Mouse (Mus musculus) lung, embryonic 16.5 days (tissue): ENCODE measurements at regions not wholly inside any gene's neighbourhood (a gene's known extent, or its start where the extent isn't known, plus 50 kb on each side); places are given as distances from the start of the nearest gene placed in this dataset.

ENCODE experiments used
- ATAC-seq: fragments of 200-750 bp; cut with Nextera tagmentation; 2 replicates; pipeline ENCODE4 v1.8.0; 2017; ENCODE audit warnings: low read depth, mild to moderate bottlenecking, moderate library complexity
- H3K27ac ChIP-seq: fragments of 300-500 bp; sonication (generic); 2 replicates; pipeline ENCODE4 v1.5.1; 2014; ENCODE audit warnings: mild to moderate bottlenecking, control low read depth, low read length
- H3K27me3 ChIP-seq: fragments of 300-500 bp; sonication (generic); 2 replicates; pipeline ENCODE4 v1.6.1; 2014; ENCODE audit warnings: low read depth, low read length, mixed read lengths; ENCODE audit not compliant: control insufficient read depth, insufficient read depth
- H3K36me3 ChIP-seq: fragments of 300-500 bp; sonication (generic); 2 replicates; pipeline ENCODE4 v1.6.1; 2014; ENCODE audit warnings: low read length; ENCODE audit not compliant: control insufficient read depth, insufficient read depth
- H3K4me1 ChIP-seq: fragments of 300-500 bp; sonication (generic); replicated peaks from 2 replicates; pipeline ENCODE4 v1.6.1; 2014; ENCODE audit warnings: low read length, mixed read lengths; ENCODE audit not compliant: control insufficient read depth, insufficient read depth
- H3K4me2 ChIP-seq: fragments of 300-500 bp; sonication (generic); 2 replicates; pipeline ENCODE4 v1.6.1; 2014; ENCODE audit warnings: low read depth, low read length, control low read depth
- H3K4me3 ChIP-seq: fragments of 300-500 bp; sonication (generic); 2 replicates; pipeline ENCODE4 v1.5.1; 2014; ENCODE audit warnings: mild to moderate bottlenecking, low read length, control low read depth
- H3K9ac ChIP-seq: fragments of 300-500 bp; sonication (generic); 2 replicates; pipeline ENCODE4 v1.6.1; 2014; ENCODE audit warnings: low read length, control low read depth
- H3K9me3 ChIP-seq: fragments of 300-500 bp; sonication (generic); 2 replicates; pipeline ENCODE4 v1.6.1; 2016; ENCODE audit warnings: low read length; ENCODE audit not compliant: control insufficient read depth
- WGBS: fragments of 180-500 bp; shearing (Covaris S2); extraction: QIAGEN DNeasy Blood & Tissue Kit; methylation state at CpG from one replicate; pipeline ENCODE4 v1.1.7; 2014; 5-methylcytosine and 5-hydroxymethylcytosine counted together

DNA sequence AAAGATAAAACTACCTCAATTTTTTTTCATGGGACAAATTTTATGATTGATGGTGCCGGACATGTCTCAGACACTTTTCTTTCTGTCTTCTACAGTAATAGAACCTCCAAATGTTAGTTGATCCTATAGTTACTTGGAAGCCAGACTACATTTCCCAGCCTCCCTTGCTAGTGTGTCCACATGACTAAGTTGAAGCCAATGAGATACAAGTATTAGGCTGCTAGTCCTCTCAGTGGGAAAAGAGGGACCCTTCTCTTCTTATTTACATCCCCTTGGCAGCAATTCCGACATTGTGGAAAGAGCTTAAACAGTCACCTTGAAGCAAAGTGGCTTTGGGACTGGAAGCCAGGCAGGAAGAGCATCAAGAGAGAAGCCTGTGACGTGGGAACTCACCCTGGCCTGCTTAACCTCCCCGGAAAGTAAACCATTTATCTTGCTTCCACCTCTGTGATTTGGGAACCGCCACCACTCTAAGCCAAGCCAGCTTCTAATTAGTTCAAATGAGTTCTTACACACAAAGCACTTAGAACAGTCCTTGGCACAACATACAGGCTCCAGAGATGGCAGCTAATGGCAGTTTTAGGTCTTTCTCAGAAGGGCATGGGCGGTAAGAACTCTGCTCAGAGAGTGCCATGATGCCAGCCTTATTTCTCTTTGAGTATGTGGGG, 241.4 kb upstream of the Gm4791 start:
- Histone ChIP-seq H3K9me3 (no peaks in the 10 kb centered on the region), H3K27me3 (no peaks in the 10 kb centered on the region), H3K4me3 (no peak overlapping the region), H3K4me2 (no peak overlapping the region), H3K4me1 (no peaks in the 10 kb centered on the region), H3K9ac (no peak overlapping the region), H3K27ac (no peak overlapping the region), H3K36me3 (no peaks in the 10 kb centered on the region)
- no peak for ATAC-seq
- 72% methylated on average over 6 of the region's 6 CpGs for WGBS

DNA sequence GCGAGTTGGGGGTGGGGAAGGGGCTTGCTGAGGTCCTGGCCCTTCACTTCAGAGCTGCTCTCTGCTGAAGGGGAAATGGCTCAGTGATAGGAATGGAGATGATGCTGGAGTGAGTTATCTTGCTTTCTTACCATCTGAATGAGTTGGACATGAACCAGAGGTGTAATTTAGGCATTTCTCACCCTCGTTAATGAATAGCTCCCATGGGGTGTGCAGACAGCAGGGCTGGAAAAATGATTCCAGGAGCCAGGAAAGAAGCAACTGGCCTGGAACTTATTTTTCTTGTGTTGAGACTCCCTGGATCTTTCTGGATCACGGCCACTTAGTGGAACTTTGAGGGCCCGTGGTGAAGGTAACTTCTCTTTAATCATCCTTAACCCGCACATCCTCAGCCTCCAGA, 246.6 kb upstream of the Gm4791 start:
- no peaks in the 10 kb centered on the region for H3K36me3 ChIP-seq
- 54% methylated on average over 5 of the region's 5 CpGs for WGBS
- H3K27ac ChIP-seq = no peak overlapping the region
- ATAC-seq = no peak
- no peaks in the 10 kb centered on the region for H3K9me3 ChIP-seq
- H3K27me3 ChIP-seq = no peaks in the 10 kb centered on the region
- H3K9ac ChIP-seq = no peak overlapping the region
- H3K4me3 ChIP-seq = no peak overlapping the region
- H3K4me2 ChIP-seq = no peak overlapping the region
- H3K4me1 ChIP-seq = no peaks in the 10 kb centered on the region

DNA sequence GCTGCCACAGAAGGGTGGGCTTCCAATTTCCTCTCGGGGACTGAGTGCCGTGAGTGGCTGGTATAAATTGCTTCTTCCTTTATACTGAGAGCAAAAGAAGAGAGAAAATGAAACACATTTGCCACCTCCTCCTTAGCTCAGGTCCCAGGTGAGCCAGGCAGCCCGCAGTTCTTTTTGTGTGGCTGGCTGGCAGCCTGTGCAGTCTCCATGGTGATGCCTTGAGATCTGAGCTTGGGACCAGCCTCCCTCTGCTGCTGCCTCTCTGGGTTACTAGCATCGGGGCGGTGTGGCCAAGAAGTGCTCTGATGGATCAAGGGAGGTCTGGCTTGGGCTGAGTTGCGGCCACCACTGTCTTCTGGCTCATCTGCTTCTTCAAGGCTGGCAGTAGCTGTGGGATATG, 249.1 kb upstream of the Gm4791 start:
- Histone ChIP-seq H3K9ac (no peak overlapping the region), H3K36me3 (no peaks in the 10 kb centered on the region), H3K9me3 (no peaks in the 10 kb centered on the region), H3K4me1 (no peaks in the 10 kb centered on the region), H3K27ac (no peak overlapping the region), H3K27me3 (no peaks in the 10 kb centered on the region), H3K4me3 (no peak overlapping the region), H3K4me2 (no peak overlapping the region)
- no peak for ATAC-seq
- WGBS = 83% methylated on average over 6 of the region's 6 CpGs

DNA sequence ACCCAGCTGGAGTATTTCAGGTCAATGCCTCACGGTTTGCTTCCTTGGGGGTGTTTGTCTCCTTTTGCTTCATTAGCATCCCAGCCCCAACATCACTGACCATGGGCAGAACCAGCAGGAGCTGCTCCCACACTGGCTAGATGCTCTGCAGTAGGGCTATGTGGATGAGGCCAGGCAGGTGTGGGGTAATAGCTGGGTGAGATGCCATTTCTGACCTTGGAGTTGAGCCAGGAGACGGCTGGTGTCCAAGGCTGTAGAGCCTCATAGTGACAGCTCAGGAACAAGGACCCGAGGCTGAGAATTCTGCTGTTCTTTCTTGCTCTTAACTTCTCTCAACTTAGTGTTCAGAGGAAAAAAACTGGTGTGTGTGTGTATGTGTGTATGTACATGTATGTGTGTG, 252.3 kb upstream of the Gm4791 start:
- H3K36me3 ChIP-seq = no peaks in the 10 kb centered on the region
- H3K27ac ChIP-seq = no peak overlapping the region
- H3K4me2 ChIP-seq = no peak overlapping the region
- H3K4me1 ChIP-seq = no peaks in the 10 kb centered on the region
- ATAC-seq = no peak
- H3K9ac ChIP-seq = no peak overlapping the region
- no peak overlapping the region for H3K4me3 ChIP-seq
- H3K27me3 ChIP-seq = no peaks in the 10 kb centered on the region
- WGBS = 57% methylated on average over 3 of the region's 3 CpGs
- H3K9me3 ChIP-seq = no peaks in the 10 kb centered on the region

DNA sequence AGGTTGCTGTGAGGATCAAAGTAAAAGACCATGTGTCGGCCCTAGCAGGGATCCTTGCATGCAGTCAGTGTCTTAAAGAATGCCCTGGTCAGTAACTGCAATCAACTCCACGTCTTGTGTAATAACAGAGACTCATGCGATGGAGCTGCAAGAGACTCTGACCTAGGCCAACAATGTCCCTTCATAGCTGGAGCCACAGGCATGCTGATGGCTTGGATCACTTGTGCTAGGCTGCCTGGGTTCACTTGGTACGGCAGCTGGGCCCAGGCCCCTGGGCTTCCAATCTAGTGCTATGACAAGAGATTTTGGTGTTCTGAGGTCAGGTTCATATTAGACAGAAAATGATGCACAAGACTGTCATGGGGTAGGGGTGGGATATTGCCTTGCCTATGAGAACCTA, 258.0 kb upstream of the Gm4791 start:
- Histone ChIP-seq H3K9me3 (no peaks in the 10 kb centered on the region), H3K27me3 (no peaks in the 10 kb centered on the region), H3K27ac (no peak overlapping the region), H3K4me2 (no peak overlapping the region), H3K4me3 (no peak overlapping the region), H3K36me3 (no peaks in the 10 kb centered on the region), H3K4me1 (peaks cover 3% of the 10 kb centered on the region; the same call in 1 of the 2 replicates), H3K9ac (no peak overlapping the region)
- ATAC-seq = no peak
- 78% methylated on average over 4 of the region's 4 CpGs for WGBS

DNA sequence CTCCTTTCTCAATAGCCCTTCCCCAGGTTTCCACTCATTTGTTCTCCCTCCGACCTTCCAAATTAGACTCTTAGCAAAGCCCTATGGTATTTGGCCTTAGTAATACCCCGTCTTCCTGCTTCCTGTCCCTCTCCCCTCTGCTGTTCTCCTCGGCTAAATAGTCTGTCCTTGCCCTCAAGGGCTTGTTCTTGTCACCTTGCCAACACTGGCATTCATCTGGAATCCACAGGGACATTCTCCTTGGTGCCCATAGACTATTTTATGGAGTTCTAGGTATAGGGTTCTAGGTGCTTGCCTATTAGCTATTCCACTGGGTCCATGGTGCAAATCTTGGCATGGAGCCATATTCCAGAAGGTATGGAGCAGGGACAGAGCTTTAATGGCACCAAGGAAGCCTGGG, 259.2 kb upstream of the Gm4791 start:
- Histone ChIP-seq H3K9me3 (no peaks in the 10 kb centered on the region), H3K4me3 (no peak overlapping the region), H3K9ac (no peak overlapping the region), H3K27ac (no peak overlapping the region), H3K4me2 (no peak overlapping the region), H3K36me3 (no peaks in the 10 kb centered on the region), H3K4me1 (peaks cover 3% of the 10 kb centered on the region; the same call in 1 of the 2 replicates), H3K27me3 (no peaks in the 10 kb centered on the region)
- ATAC-seq = no peak
- WGBS = 33% methylated on average over 3 of the region's 3 CpGs

DNA sequence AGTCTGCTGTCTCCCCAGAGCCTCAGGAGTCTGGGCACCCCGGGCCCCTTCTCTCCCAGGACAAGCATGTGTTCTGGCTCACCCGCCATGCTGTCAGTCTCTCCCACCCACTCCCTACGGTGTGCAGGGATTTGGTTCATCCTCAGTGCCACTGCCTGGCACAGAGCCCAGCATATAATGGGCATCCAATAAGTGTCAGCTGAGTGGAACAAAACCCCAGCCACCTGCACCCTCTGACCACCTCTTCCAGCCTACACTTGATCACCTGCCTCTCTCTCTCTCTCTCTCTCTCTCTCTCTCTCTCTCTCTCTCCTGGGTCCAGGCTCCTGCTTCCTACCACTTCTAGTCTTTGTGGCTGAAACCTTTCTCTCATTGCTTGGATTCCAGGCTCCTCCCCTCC, 259.9 kb upstream of the Gm4791 start:
- peak; percentile 17; the same call in 1 of the 2 replicates for ATAC-seq
- H3K4me3 ChIP-seq = no peak overlapping the region
- H3K27ac ChIP-seq = no peak overlapping the region
- H3K36me3 ChIP-seq = no peaks in the 10 kb centered on the region
- no peak overlapping the region for H3K4me2 ChIP-seq
- H3K9ac ChIP-seq = no peak overlapping the region
- H3K4me1 ChIP-seq = peaks cover 3% of the 10 kb centered on the region; the same call in 1 of the 2 replicates
- no peaks in the 10 kb centered on the region for H3K9me3 ChIP-seq
- WGBS = 19% methylated on average over 3 of the region's 3 CpGs
- H3K27me3 ChIP-seq = no peaks in the 10 kb centered on the region

DNA sequence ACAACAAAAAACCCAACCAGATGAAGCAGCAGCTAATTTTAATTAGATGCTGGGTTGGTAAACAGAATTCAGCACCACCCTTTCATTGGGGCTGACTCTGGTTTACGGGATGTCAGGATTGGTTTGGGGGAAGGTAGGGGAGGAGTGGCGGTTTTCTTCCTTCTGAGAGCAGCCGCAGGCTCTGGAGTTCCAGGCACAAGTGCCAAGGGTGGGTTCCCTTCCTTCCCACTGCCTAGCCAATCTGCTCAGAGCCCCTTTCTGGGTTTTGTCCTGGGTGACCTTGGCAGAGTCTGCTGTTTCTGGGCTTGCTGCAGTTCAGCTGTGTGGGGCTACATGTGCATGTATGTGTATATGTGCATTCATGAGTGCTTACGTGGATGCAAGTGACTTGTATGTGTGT, 260.5 kb upstream of the Gm4791 start:
- Histone ChIP-seq H3K4me3 (no peak overlapping the region), H3K27ac (no peak overlapping the region), H3K4me1 (peaks cover 3% of the 10 kb centered on the region; the same call in 1 of the 2 replicates), H3K4me2 (no peak overlapping the region), H3K27me3 (no peaks in the 10 kb centered on the region), H3K9me3 (no peaks in the 10 kb centered on the region), H3K9ac (no peak overlapping the region), H3K36me3 (no peaks in the 10 kb centered on the region)
- 61% methylated on average over 4 of the region's 4 CpGs for WGBS
- ATAC-seq = no peak

DNA sequence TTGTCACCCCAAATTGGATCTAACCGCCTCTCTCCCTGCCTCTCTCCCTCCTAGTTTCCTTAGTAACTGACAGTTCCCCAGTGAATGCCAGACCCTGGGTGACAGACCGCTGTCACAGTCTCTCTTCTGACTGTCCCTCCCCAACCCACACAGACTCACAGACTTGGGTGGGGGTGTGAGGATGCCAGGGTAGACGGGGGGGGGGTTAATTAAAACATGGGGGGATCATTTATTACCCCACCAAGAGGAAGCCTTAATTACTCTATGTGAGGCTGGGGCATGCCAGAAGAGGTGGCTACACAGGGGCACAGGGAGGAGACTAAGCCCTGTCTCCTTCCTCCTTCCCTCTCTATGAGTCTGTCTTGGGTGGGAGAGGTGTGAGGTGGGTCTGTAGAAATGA, 261.1 kb upstream of the Gm4791 start:
- Histone ChIP-seq H3K27ac (no peak overlapping the region), H3K9me3 (no peaks in the 10 kb centered on the region), H3K36me3 (no peaks in the 10 kb centered on the region), H3K4me2 (no peak overlapping the region), H3K9ac (no peak overlapping the region), H3K4me1 (peaks cover 3% of the 10 kb centered on the region; the same call in 1 of the 2 replicates), H3K4me3 (no peak overlapping the region), H3K27me3 (peaks cover under 1% of the 10 kb centered on the region; the same call in 1 of the 2 replicates)
- WGBS = 60% methylated on average over 3 of the region's 3 CpGs
- ATAC-seq = no peak

DNA sequence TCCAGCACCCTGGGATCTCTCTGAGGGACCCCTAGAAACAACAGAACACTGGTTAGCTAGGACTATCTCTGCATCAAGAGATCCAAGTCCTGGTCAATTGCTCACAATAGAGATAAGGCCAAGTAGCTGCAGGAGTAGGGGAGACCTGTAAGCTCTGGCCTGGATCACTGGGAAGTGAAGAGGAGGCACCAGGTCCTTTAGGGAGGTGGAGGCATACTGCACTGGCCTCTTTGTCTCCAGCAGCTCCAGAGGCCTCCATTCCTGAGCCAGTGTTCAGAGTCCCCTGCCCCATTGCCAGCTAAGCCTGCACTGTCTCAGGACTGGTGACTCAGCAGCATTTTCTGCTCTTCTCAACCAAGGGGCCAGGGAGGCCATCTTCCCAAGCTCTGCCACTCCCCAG, 262.3 kb upstream of the Gm4791 start:
- Histone ChIP-seq H3K4me2 (no peak overlapping the region), H3K4me1 (peaks cover 3% of the 10 kb centered on the region; the same call in 1 of the 2 replicates), H3K27ac (no peak overlapping the region), H3K36me3 (no peaks in the 10 kb centered on the region), H3K9me3 (no peaks in the 10 kb centered on the region), H3K27me3 (peaks cover 2% of the 10 kb centered on the region; the same call in 1 of the 2 replicates), H3K9ac (no peak overlapping the region), H3K4me3 (no peak overlapping the region)
- peak; percentile 4; the same call in 1 of the 2 replicates for ATAC-seq
